Mouse (Mus musculus): Measurements from ENCODE around the gene Ephx1. TPM values are rescaled to one million over a fixed set of nuclear protein-coding genes. Genes with fewer than 3 reads are reported as not detected.
A peak's percentile ranks its signal among the peaks of the same experiment; 100 is the strongest.

The Ephx1 gene
- polyA plus RNA-seq, 1 experiment from 2014 or later: 1.6 TPM

DNA sequence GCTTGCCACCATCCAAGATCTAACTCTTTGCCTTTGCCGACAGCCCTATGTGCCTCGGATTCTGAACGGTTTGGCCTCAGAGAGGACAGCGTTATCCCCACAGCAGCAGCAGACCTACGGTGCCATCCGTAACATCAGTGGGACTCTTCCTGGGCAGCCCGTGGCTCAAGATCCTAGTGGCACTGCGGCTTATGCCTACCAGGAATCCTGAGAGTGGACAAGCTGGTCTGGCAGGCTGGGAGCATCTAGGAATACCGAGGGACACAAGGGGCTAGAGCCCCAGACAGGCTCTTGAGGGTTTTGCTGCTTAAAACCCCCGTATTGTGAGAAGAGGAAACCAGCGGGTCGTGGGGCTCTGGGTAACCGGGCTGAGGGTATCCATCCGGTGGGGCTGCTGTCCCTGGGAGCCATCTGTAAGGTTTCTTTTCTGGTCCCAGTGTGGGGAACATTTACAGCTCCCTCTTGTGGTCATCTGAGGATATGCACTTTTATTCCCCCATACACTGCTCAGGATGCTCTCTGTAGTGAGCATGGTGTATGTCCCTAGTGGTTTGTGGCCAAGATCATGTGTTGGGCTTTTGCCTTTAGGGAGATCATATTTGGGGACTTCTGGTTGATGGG is 46.5 kb downstream of the Ephx1 start:
- Histone ChIP-seq H3K27ac (ENCODE audit: low read depth, low read length) (no peak overlapping the region), H3K27me3 (ENCODE audit: control insufficient read depth, insufficient read depth, low read length) (no peaks in the 10 kb centered on the region), H3K4me1 (ENCODE audit: control insufficient read depth, insufficient read depth, low read length) (no peaks in the 10 kb centered on the region), H3K4me2 (ENCODE audit: low read depth) (no peak overlapping the region), H3K36me3 (ENCODE audit: control insufficient read depth, insufficient read depth, low read length) (no peaks in the 10 kb centered on the region), H3K9ac (ENCODE audit: low read length) (no peak overlapping the region), H3K4me3 (ENCODE audit: low read depth, low read length) (no peak overlapping the region), H3K9me3 (ENCODE audit: control insufficient read depth, low read length) (no peaks in the 10 kb centered on the region)
- ATAC-seq (ENCODE audit: insufficient read depth, low FRiP score, low TSS enrichment) (peak; percentile 48; the same call in 1 of the 2 replicates), DNase-seq (ENCODE audit: low spot score) (peak; percentile 47)
- 60% methylated on average over 14 of the region's 14 CpGs for WGBS

- DNase-seq (ENCODE audit: low spot score) (no peak), ATAC-seq (ENCODE audit: insufficient read depth, low FRiP score, low TSS enrichment) (no peak)
- Histone ChIP-seq H3K4me1 (ENCODE audit: control insufficient read depth, insufficient read depth, low read length) (no peaks in the 10 kb centered on the region), H3K27me3 (ENCODE audit: control insufficient read depth, insufficient read depth, low read length) (no peaks in the 10 kb centered on the region), H3K36me3 (ENCODE audit: control insufficient read depth, insufficient read depth, low read length) (no peaks in the 10 kb centered on the region), H3K27ac (ENCODE audit: low read depth, low read length) (no peak overlapping the region), H3K4me2 (ENCODE audit: low read depth) (no peak overlapping the region), H3K4me3 (ENCODE audit: low read depth, low read length) (no peak overlapping the region), H3K9ac (ENCODE audit: low read length) (no peak overlapping the region), H3K9me3 (ENCODE audit: control insufficient read depth, low read length) (no peaks in the 10 kb centered on the region)
- 77% methylated on average over 9 of the region's 11 CpGs for WGBS
These were observed 47.8 kb downstream of the Ephx1 start for GRCm38 (mm10) chr1:180972941-180973340.

GRCm38 (mm10) chr1:180967261-180967660 is 53.4 kb downstream of the Ephx1 start:
- Histone ChIP-seq H3K27ac (ENCODE audit: low read depth, low read length) (no peak overlapping the region), H3K9me3 (ENCODE audit: control insufficient read depth, low read length) (no peaks in the 10 kb centered on the region), H3K27me3 (ENCODE audit: control insufficient read depth, insufficient read depth, low read length) (no peaks in the 10 kb centered on the region), H3K36me3 (ENCODE audit: control insufficient read depth, insufficient read depth, low read length) (no peaks in the 10 kb centered on the region), H3K4me2 (ENCODE audit: low read depth) (no peak overlapping the region), H3K4me1 (ENCODE audit: control insufficient read depth, insufficient read depth, low read length) (no peaks in the 10 kb centered on the region), H3K4me3 (ENCODE audit: low read depth, low read length) (no peak overlapping the region), H3K9ac (ENCODE audit: low read length) (no peak overlapping the region)
- DNase-seq (ENCODE audit: low spot score): no peak
- ATAC-seq (ENCODE audit: insufficient read depth, low FRiP score, low TSS enrichment): no peak
- WGBS: 89% methylated on average over 7 of the region's 7 CpGs

- DNase-seq (ENCODE audit: low spot score) (no peak), ATAC-seq (ENCODE audit: insufficient read depth, low FRiP score, low TSS enrichment) (no peak)
- Histone ChIP-seq H3K4me3 (ENCODE audit: low read depth, low read length) (no peak overlapping the region), H3K9me3 (ENCODE audit: control insufficient read depth, low read length) (no peaks in the 10 kb centered on the region), H3K27me3 (ENCODE audit: control insufficient read depth, insufficient read depth, low read length) (no peaks in the 10 kb centered on the region), H3K27ac (ENCODE audit: low read depth, low read length) (no peak overlapping the region), H3K4me1 (ENCODE audit: control insufficient read depth, insufficient read depth, low read length) (no peaks in the 10 kb centered on the region), H3K36me3 (ENCODE audit: control insufficient read depth, insufficient read depth, low read length) (no peaks in the 10 kb centered on the region), H3K9ac (ENCODE audit: low read length) (no peak overlapping the region), H3K4me2 (ENCODE audit: low read depth) (no peak overlapping the region)
- WGBS: 62% methylated on average over 3 of the region's 3 CpGs
These were observed 54.2 kb downstream of the Ephx1 start for GRCm38 (mm10) chr1:180966542-180966941.

GRCm38 (mm10) chr1:180965786-180966185 is 54.9 kb downstream of the Ephx1 start:
- Histone ChIP-seq H3K9me3 (ENCODE audit: control insufficient read depth, low read length) (no peaks in the 10 kb centered on the region), H3K9ac (ENCODE audit: low read length) (no peak overlapping the region), H3K4me3 (ENCODE audit: low read depth, low read length) (no peak overlapping the region), H3K27ac (ENCODE audit: low read depth, low read length) (no peak overlapping the region), H3K36me3 (ENCODE audit: control insufficient read depth, insufficient read depth, low read length) (no peaks in the 10 kb centered on the region), H3K27me3 (ENCODE audit: control insufficient read depth, insufficient read depth, low read length) (no peaks in the 10 kb centered on the region), H3K4me1 (ENCODE audit: control insufficient read depth, insufficient read depth, low read length) (no peaks in the 10 kb centered on the region), H3K4me2 (ENCODE audit: low read depth) (no peak overlapping the region)
- DNase-seq (ENCODE audit: low spot score) (no peak), ATAC-seq (ENCODE audit: insufficient read depth, low FRiP score, low TSS enrichment) (no peak)
- WGBS: 86% methylated on average over 3 of the region's 3 CpGs

GRCm38 (mm10) chr1:180958797-180959196 is 61.9 kb downstream of the Ephx1 start:
- Histone ChIP-seq H3K4me2 (ENCODE audit: low read depth) (no peak overlapping the region), H3K4me3 (ENCODE audit: low read depth, low read length) (no peak overlapping the region), H3K27ac (ENCODE audit: low read depth, low read length) (no peak overlapping the region), H3K9me3 (ENCODE audit: control insufficient read depth, low read length) (no peaks in the 10 kb centered on the region), H3K27me3 (ENCODE audit: control insufficient read depth, insufficient read depth, low read length) (no peaks in the 10 kb centered on the region), H3K36me3 (ENCODE audit: control insufficient read depth, insufficient read depth, low read length) (no peaks in the 10 kb centered on the region), H3K9ac (ENCODE audit: low read length) (no peak overlapping the region), H3K4me1 (ENCODE audit: control insufficient read depth, insufficient read depth, low read length) (no peaks in the 10 kb centered on the region)
- ATAC-seq (ENCODE audit: insufficient read depth, low FRiP score, low TSS enrichment) (no peak), DNase-seq (ENCODE audit: low spot score) (no peak)
- 64% methylated on average over 3 of the region's 3 CpGs for WGBS

DNA sequence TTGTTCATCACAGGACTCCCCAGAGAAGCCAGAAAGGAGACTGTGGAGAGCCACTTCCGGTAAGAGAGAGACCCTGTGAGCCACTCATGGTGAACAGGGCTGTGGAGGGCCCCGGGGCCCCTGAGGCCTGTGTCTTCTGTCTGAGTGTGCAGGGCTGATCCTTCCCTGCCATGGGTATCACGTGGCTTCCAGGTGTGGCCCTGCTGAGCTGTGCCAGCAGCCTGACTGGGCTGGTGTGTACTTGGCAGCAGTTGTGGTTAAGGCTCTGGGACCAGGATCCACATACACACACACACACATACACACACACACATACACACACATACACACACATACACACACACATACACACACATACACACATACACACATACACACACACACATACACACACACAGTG is 62.7 kb downstream of the Ephx1 start:
- no peak for ATAC-seq (ENCODE audit: insufficient read depth, low FRiP score, low TSS enrichment)
- 97% methylated on average over 2 of the region's 3 CpGs for WGBS

GRCm38 (mm10) chr1:180956973-180957381 is 63.7 kb downstream of the Ephx1 start:
- no peak overlapping the region for H3K4me2 ChIP-seq (ENCODE audit: low read depth)
- ATAC-seq (ENCODE audit: insufficient read depth, low FRiP score, low TSS enrichment): no peak
- no peak overlapping the region for H3K27ac ChIP-seq (ENCODE audit: low read depth, low read length)
- H3K4me3 ChIP-seq (ENCODE audit: low read depth, low read length): no peak overlapping the region
- no peaks in the 10 kb centered on the region for H3K4me1 ChIP-seq (ENCODE audit: control insufficient read depth, insufficient read depth, low read length)
- no peak overlapping the region for H3K9ac ChIP-seq (ENCODE audit: low read length)
- 87% methylated on average over 8 of the region's 8 CpGs for WGBS
- DNase-seq (ENCODE audit: low spot score): no peak
- no peaks in the 10 kb centered on the region for H3K27me3 ChIP-seq (ENCODE audit: control insufficient read depth, insufficient read depth, low read length)
- H3K9me3 ChIP-seq (ENCODE audit: control insufficient read depth, low read length): no peaks in the 10 kb centered on the region
- H3K36me3 ChIP-seq (ENCODE audit: control insufficient read depth, insufficient read depth, low read length): no peaks in the 10 kb centered on the region

More for the DNA sequence above, 62.7 kb downstream of the Ephx1 start:
- H3K27me3 ChIP-seq (ENCODE audit: control insufficient read depth, insufficient read depth, low read length): no peaks in the 10 kb centered on the region
- H3K4me3 ChIP-seq (ENCODE audit: low read depth, low read length): no peak overlapping the region
- no peak overlapping the region for H3K9ac ChIP-seq (ENCODE audit: low read length)
- H3K4me2 ChIP-seq (ENCODE audit: low read depth): no peak overlapping the region
- no peak overlapping the region for H3K27ac ChIP-seq (ENCODE audit: low read depth, low read length)
- no peaks in the 10 kb centered on the region for H3K9me3 ChIP-seq (ENCODE audit: control insufficient read depth, low read length)
- no peak for DNase-seq (ENCODE audit: low spot score)
- no peaks in the 10 kb centered on the region for H3K4me1 ChIP-seq (ENCODE audit: control insufficient read depth, insufficient read depth, low read length)
- H3K36me3 ChIP-seq (ENCODE audit: control insufficient read depth, insufficient read depth, low read length): no peaks in the 10 kb centered on the region

- H3K4me1 ChIP-seq (ENCODE audit: control insufficient read depth, insufficient read depth, low read length): no peaks in the 10 kb centered on the region
- no peak overlapping the region for H3K9ac ChIP-seq (ENCODE audit: low read length)
- no peaks in the 10 kb centered on the region for H3K27me3 ChIP-seq (ENCODE audit: control insufficient read depth, insufficient read depth, low read length)
- H3K4me2 ChIP-seq (ENCODE audit: low read depth): no peak overlapping the region
- no peak overlapping the region for H3K27ac ChIP-seq (ENCODE audit: low read depth, low read length)
- H3K9me3 ChIP-seq (ENCODE audit: control insufficient read depth, low read length): no peaks in the 10 kb centered on the region
- ATAC-seq (ENCODE audit: insufficient read depth, low FRiP score, low TSS enrichment) (no peak), DNase-seq (ENCODE audit: low spot score) (no peak)
- H3K4me3 ChIP-seq (ENCODE audit: low read depth, low read length): no peak overlapping the region
- H3K36me3 ChIP-seq (ENCODE audit: control insufficient read depth, insufficient read depth, low read length): no peaks in the 10 kb centered on the region
- WGBS: 91% methylated on average over 8 of the region's 8 CpGs
These were observed 64.3 kb downstream of the Ephx1 start for GRCm38 (mm10) chr1:180956401-180956800.
